Mouse (Mus musculus) monocyte, adult 5-6 weeks (primary cell): ENCODE measurements around the gene Dck. TPM values are rescaled to one million over a fixed set of nuclear protein-coding genes. Genes with fewer than 3 reads are reported as not detected.
A peak's percentile ranks its signal among the peaks of the same experiment; 100 is the strongest.
"Not testable (repeated sequence)": the region's sequence is repeated elsewhere in the genome, so short reads cannot be mapped to it uniquely, and the experiment has no call there.

Experiments
- ATAC-seq: fragments of 153-309, 156-312 bp; replicated peaks from 2 replicates; pipeline ENCODE4 v1.8.0; 2017; ENCODE audit warnings: mild to moderate bottlenecking; ENCODE audit not compliant: low TSS enrichment, insufficient number of reproducible peaks, severe bottlenecking, poor library complexity, low FRiP score
- total RNA-seq: library from RNA; stranded (forward); fragments of 200-1000, 200-491, 200-594 nt; gene quantifications from 3 replicates; pipeline ENCODE4 v1.2.3, GENCODE M21; 2017

The Dck gene
- 18.0 to 19.1 TPM (median 18.9 TPM) in 3 replicates for total RNA-seq

GRCm38 (mm10) chr5:88764987-88765481 lies at the start of gene Dck:
Dck (plus strand) TSS chr5:88764996.
- ATAC-seq, result peak; percentile 97

- no peak for ATAC-seq
Measured at GRCm38 (mm10) chr5:88716983-88717382, 47.8 kb upstream of the Dck start.

GRCm38 (mm10) chr5:88720116-88721002 lies 44.4 kb upstream of the Dck start, which contains the start of gene Mob1b:
Mob1b (plus strand) TSS chr5:88720855.
- ATAC-seq, result peak; percentile 89

GRCm38 (mm10) chr5:88721003-88721475 lies 43.8 kb upstream of the Dck start:
- ATAC-seq, result peak; percentile 33; the same call in 1 of the 2 replicates

GRCm38 (mm10) chr5:88721565-88722212 lies 43.1 kb upstream of the Dck start:
- peak; percentile 48 for ATAC-seq

- ATAC-seq, result no peak
Measured at GRCm38 (mm10) chr5:88722213-88722600, 42.6 kb upstream of the Dck start.

GRCm38 (mm10) chr5:88724030-88724429 lies 40.8 kb upstream of the Dck start:
- ATAC-seq, result no peak

GRCm38 (mm10) chr5:88727593-88728144 lies 37.1 kb upstream of the Dck start:
- no peak for ATAC-seq

GRCm38 (mm10) chr5:88734786-88735185 lies 30.0 kb upstream of the Dck start:
- ATAC-seq, result no peak

GRCm38 (mm10) chr5:88741065-88741464 lies 23.7 kb upstream of the Dck start:
- ATAC-seq, result not testable (repeated sequence)

GRCm38 (mm10) chr5:88747774-88748173 lies 17.0 kb upstream of the Dck start:
- ATAC-seq, result no peak

GRCm38 (mm10) chr5:88753199-88753598 lies 11.6 kb upstream of the Dck start:
- no peak for ATAC-seq

GRCm38 (mm10) chr5:88762611-88763010 lies 2.2 kb upstream of the Dck start:
- no peak for ATAC-seq

GRCm38 (mm10) chr5:88764430-88764986 lies 288 bp upstream of the Dck start:
- ATAC-seq, result no peak

- no peak for ATAC-seq
Measured at GRCm38 (mm10) chr5:88765587-88765986, 791 bp downstream of the Dck start.

- ATAC-seq, result no peak
Measured at GRCm38 (mm10) chr5:88766121-88766520, 1.3 kb downstream of the Dck start.

GRCm38 (mm10) chr5:88766863-88767262 lies 2.1 kb downstream of the Dck start:
- 0 out of 2 replicates have a peak, but pooled peaks have one; percentile 10 for ATAC-seq

- no peak for ATAC-seq
Measured at GRCm38 (mm10) chr5:88768201-88768600, 3.4 kb downstream of the Dck start.
